ENCODE assay signal across 8 mouse cellular contexts in the genomic region with DNA sequence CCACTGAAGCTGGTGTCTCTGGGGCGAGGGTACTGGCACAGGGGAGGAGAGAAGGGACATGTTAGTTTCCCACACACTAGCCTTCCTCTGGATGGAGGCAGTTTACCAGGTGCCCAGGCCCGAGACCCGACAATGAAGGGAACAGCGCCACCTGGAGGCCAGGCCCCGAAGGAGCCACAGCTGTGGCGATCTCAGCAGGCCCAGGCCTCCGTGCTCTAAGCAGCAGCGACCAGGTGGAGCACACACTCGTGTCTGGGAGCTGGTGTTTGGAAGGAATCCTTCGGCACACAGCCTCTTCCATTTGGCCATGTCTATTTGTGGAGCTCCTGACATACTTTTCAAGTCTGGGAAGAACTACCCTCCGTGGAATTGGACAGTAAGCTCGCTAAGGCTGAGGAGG. TPM values are rescaled to one million over a fixed set of nuclear protein-coding genes. Genes with fewer than 3 reads are reported as not detected.
DNase-seq lines count a peak whose midpoint lies in the region; ATAC-seq and TF ChIP-seq lines count a peak whose summit lies in the region.

No protein-coding gene starts in this region.

- H3K4me2 ChIP-seq in heart, embryonic 12.5 days = no peak overlapping the region
- H3K4me2 ChIP-seq in embryonic facial prominence, embryonic 14.5 days (ENCODE audit: low read depth, low read length) = no peak overlapping the region
- no peak overlapping the region for H3K4me2 ChIP-seq in limb, embryonic 14.5 days (replicated peaks; ENCODE audit: low read depth, low read length, severe bottlenecking)
- no peak overlapping the region for H3K4me2 ChIP-seq in neural tube, embryonic 11.5 days (ENCODE audit: low read depth)

- no peaks in the 10 kb centered on the region for H3K36me3 ChIP-seq in heart, adult 2 months (ENCODE audit: control insufficient read depth, insufficient read depth, low read length)
- peaks cover 39% of the 10 kb centered on the region for H3K36me3 ChIP-seq in heart, embryonic 12.5 days
- peaks cover 36% of the 10 kb centered on the region for H3K36me3 ChIP-seq in embryonic facial prominence, embryonic 14.5 days (ENCODE audit: control insufficient read depth, insufficient read depth, low read length)
- H3K36me3 ChIP-seq in limb, embryonic 14.5 days (ENCODE audit: control insufficient read depth, insufficient read depth, low read length) = peaks cover 50% of the 10 kb centered on the region
- peaks cover 4% of the 10 kb centered on the region for H3K36me3 ChIP-seq in neural tube, embryonic 11.5 days (ENCODE audit: control insufficient read depth, insufficient read depth, low read length)
- no peaks in the 10 kb centered on the region for H3K36me3 ChIP-seq in testis, adult 2 months (ENCODE audit: control insufficient read depth, insufficient read depth, low read length)

- intact Hi-C loops in heart, adult 2 months (cut with DNase I) = loop anchor here (1.0 kb wide), 1 partner anchor 93 kb away; no protein-coding TSS in a partner anchor

- peaks cover 10% of the 10 kb centered on the region for H3K4me1 ChIP-seq in heart, adult 2 months (ENCODE audit: control insufficient read depth, insufficient read depth, low read length)
- peaks cover 17% of the 10 kb centered on the region for H3K4me1 ChIP-seq in heart, embryonic 12.5 days (replicated peaks)
- H3K4me1 ChIP-seq in embryonic facial prominence, embryonic 14.5 days (ENCODE audit: control insufficient read depth, insufficient read depth, low read length) = peaks cover under 1% of the 10 kb centered on the region; the same call in 1 of the 2 replicates
- H3K4me1 ChIP-seq in limb, embryonic 14.5 days (ENCODE audit: control insufficient read depth, insufficient read depth, low read length) = peaks cover 10% of the 10 kb centered on the region; the same call in 1 of the 2 replicates
- H3K4me1 ChIP-seq in neural tube, embryonic 11.5 days (ENCODE audit: control insufficient read depth, insufficient read depth, low read length) = peaks cover 10% of the 10 kb centered on the region
- peaks cover 4% of the 10 kb centered on the region; the same call in 1 of the 2 replicates for H3K4me1 ChIP-seq in testis, adult 2 months (ENCODE audit: control insufficient read depth, insufficient read depth, low read length)

- 0 out of 2 replicates have a peak, but pooled peaks have one; percentile 36 for TF ChIP-seq EP300 in heart, adult 2 months (IDR thresholded peaks at IDR 0.05; ENCODE audit: insufficient read depth, low read depth, low read length)

- TF ChIP-seq CTCF in heart, adult 2 months (IDR thresholded peaks at IDR 0.05) = peak; percentile 90
- peak; percentile 79; the same call in 1 of the 2 replicates for TF ChIP-seq CTCF in testis, adult 2 months (IDR thresholded peaks at IDR 0.05; ENCODE audit: control insufficient read depth, insufficient read depth, insufficient replicate concordance, low read depth, low read length)

- ATAC-seq in heart, embryonic 12.5 days (ENCODE audit: insufficient number of reproducible peaks, low FRiP score) = no peak
- 0 out of 2 replicates have a peak, but pooled peaks have one; percentile 51 for ATAC-seq in embryonic facial prominence, embryonic 14.5 days (ENCODE audit: low read depth)
- ATAC-seq in limb, embryonic 14.5 days (ENCODE audit: low FRiP score, low read depth) = peak; percentile 35; the same call in 1 of the 2 replicates
- ATAC-seq in neural tube, embryonic 11.5 days (ENCODE audit: insufficient read depth, low FRiP score, low TSS enrichment) = no peak

- 41% methylated on average over 12 of the region's 12 CpGs for WGBS in heart, adult 2 months
- 35% methylated on average over 12 of the region's 12 CpGs for WGBS in heart, embryonic 12.5 days
- whole genome bisulfite sequencing in embryonic facial prominence, embryonic 14.5 days = 36% methylated on average over 12 of the region's 12 CpGs
- 31% methylated on average over 12 of the region's 12 CpGs for WGBS in limb, embryonic 14.5 days
- 30% methylated on average over 12 of the region's 12 CpGs for WGBS in neural tube, embryonic 11.5 days

- peak; percentile 65 to 81 for DNase-seq in heart, adult 2 months
- DNase-seq in adrenal gland, postnatal 4 days (ENCODE audit: low spot score in 2 of 2) = peak; percentile 65 to 71
- DNase-seq in embryonic facial prominence, embryonic 14.5 days (ENCODE audit: low spot score) = peak; percentile 39
- peak; percentile 43 for DNase-seq in kidney, adult 11 months
- peak; percentile 42 for DNase-seq in limb, embryonic 14.5 days (ENCODE audit: low spot score)
- peak; percentile 75 for DNase-seq in neural tube, embryonic 11.5 days (ENCODE audit: low spot score)

- H3K27ac ChIP-seq in heart, adult 2 months = peak overlapping the region; percentile 2; the same call in 1 of the 2 replicates
- no peak overlapping the region for H3K27ac ChIP-seq in heart, embryonic 12.5 days (ENCODE audit: poor library complexity, severe bottlenecking)
- H3K27ac ChIP-seq in embryonic facial prominence, embryonic 14.5 days (replicated peaks; ENCODE audit: low read depth, low read length) = no peak overlapping the region
- no peak overlapping the region for H3K27ac ChIP-seq in limb, embryonic 14.5 days (replicated peaks; ENCODE audit: low read depth, low read length)
- no peak overlapping the region for H3K27ac ChIP-seq in neural tube, embryonic 11.5 days (ENCODE audit: low read depth, low read length)
- no peak overlapping the region for H3K27ac ChIP-seq in testis, adult 2 months (ENCODE audit: control insufficient read depth, insufficient read depth, low read depth, low read length)

- H3K4me3 ChIP-seq in heart, adult 2 months = no peak overlapping the region
- H3K4me3 ChIP-seq in heart, embryonic 12.5 days = no peak overlapping the region
- no peak overlapping the region for H3K4me3 ChIP-seq in embryonic facial prominence, embryonic 14.5 days (ENCODE audit: low read depth, low read length)
- no peak overlapping the region for H3K4me3 ChIP-seq in limb, embryonic 14.5 days (replicated peaks; ENCODE audit: low read length)
- no peak overlapping the region for H3K4me3 ChIP-seq in neural tube, embryonic 11.5 days (ENCODE audit: low read depth, low read length)
- no peak overlapping the region for H3K4me3 ChIP-seq in testis, adult 2 months (ENCODE audit: control insufficient read depth, low read depth, low read length)

- TF ChIP-seq POLR2A in heart, adult 2 months (IDR thresholded peaks at IDR 0.05; ENCODE audit: insufficient read depth, low read depth, low read length) = no peak
- TF ChIP-seq POLR2A in limb, embryonic 14.5 days (IDR thresholded peaks at IDR 0.05; ENCODE audit: borderline replicate concordance, extremely low read depth, insufficient read depth, insufficient read length) = no peak
- no peak for TF ChIP-seq POLR2A in testis, adult 2 months (IDR thresholded peaks at IDR 0.05; ENCODE audit: control insufficient read depth, low read depth, low read length)

- no peaks in the 10 kb centered on the region for H3K9me3 ChIP-seq in heart, embryonic 12.5 days (replicated peaks)
- no peaks in the 10 kb centered on the region for H3K9me3 ChIP-seq in embryonic facial prominence, embryonic 14.5 days (ENCODE audit: control insufficient read depth, low read length)
- H3K9me3 ChIP-seq in limb, embryonic 14.5 days (ENCODE audit: control insufficient read depth, low read length) = no peaks in the 10 kb centered on the region
- H3K9me3 ChIP-seq in neural tube, embryonic 11.5 days (ENCODE audit: control insufficient read depth, low read length) = no peaks in the 10 kb centered on the region

- peaks cover 1% of the 10 kb centered on the region; the same call in 1 of the 2 replicates for H3K79me2 ChIP-seq in heart, adult 2 months (replicated peaks; ENCODE audit: control insufficient read depth, insufficient read depth, low read length)

- no peak overlapping the region for H3K9ac ChIP-seq in heart, adult 2 months (ENCODE audit: low read depth, low read length)
- no peak overlapping the region for H3K9ac ChIP-seq in heart, embryonic 12.5 days
- H3K9ac ChIP-seq in embryonic facial prominence, embryonic 14.5 days (ENCODE audit: low read depth, low read length) = no peak overlapping the region; the same call in 1 of the 2 replicates
- no peak overlapping the region for H3K9ac ChIP-seq in limb, embryonic 14.5 days (ENCODE audit: low read depth, low read length, severe bottlenecking)
- H3K9ac ChIP-seq in neural tube, embryonic 11.5 days (ENCODE audit: low read length) = no peak overlapping the region

- H3K27me3 ChIP-seq in heart, adult 2 months (ENCODE audit: control insufficient read depth, insufficient read depth, low read length) = no peaks in the 10 kb centered on the region
- H3K27me3 ChIP-seq in heart, embryonic 12.5 days (replicated peaks) = no peaks in the 10 kb centered on the region
- H3K27me3 ChIP-seq in embryonic facial prominence, embryonic 14.5 days (replicated peaks; ENCODE audit: control insufficient read depth, insufficient read depth, low read length) = no peaks in the 10 kb centered on the region
- H3K27me3 ChIP-seq in limb, embryonic 14.5 days (ENCODE audit: control insufficient read depth, insufficient read depth, low read length) = no peaks in the 10 kb centered on the region
- H3K27me3 ChIP-seq in neural tube, embryonic 11.5 days (ENCODE audit: control insufficient read depth, insufficient read depth, low read length) = no peaks in the 10 kb centered on the region
- H3K27me3 ChIP-seq in testis, adult 2 months (ENCODE audit: control insufficient read depth, insufficient read depth, low read length) = no peaks in the 10 kb centered on the region

RNA-seq across cellular contexts. Expression of gene Uqcc2, which starts 8.5 kb away (rescaled TPM):
- total RNA-seq in heart, adult 2 months (2021) = 100 to 1,000 TPM; 296 to 343 TPM
- polyA plus RNA-seq in heart, adult 2 months (2012; rRNA removed) = 288 and 395 TPM in 2 replicates
- polyA plus RNA-seq in heart, embryonic 12.5 days (2016; fragmentation: Nextera tagmentation; extraction: Ambion mirVana) = 294 and 296 TPM in 2 replicates
- 100 to 1,000 TPM; 128 to 138 TPM for total RNA-seq in adrenal gland, postnatal 4 days (2021)
- polyA plus RNA-seq in embryonic facial prominence, embryonic 14.5 days (2014; fragmentation: Nextera tagmentation; extraction: Ambion mirVana) = 343 and 350 TPM in 2 replicates
- 233 and 255 TPM in 2 replicates for polyA plus RNA-seq in limb, embryonic 14.5 days (2012; rRNA removed)
- polyA plus RNA-seq in limb, embryonic 14.5 days (2014; fragmentation: Nextera tagmentation; extraction: Ambion mirVana) = 308 and 343 TPM in 2 replicates
- 345 and 346 TPM in 2 replicates for polyA plus RNA-seq in neural tube, embryonic 11.5 days (2014; fragmentation: Nextera tagmentation; extraction: Ambion mirVana)
- 1,024 and 1,028 TPM in 2 replicates for polyA plus RNA-seq in testis, adult 2 months (2012; rRNA removed)

RNA-seq across cellular contexts. Expression of gene Ip6k3, which starts 42.4 kb away (rescaled TPM):
- 1 to 10 TPM; 4.1 to 5.6 TPM for total RNA-seq in heart, adult 2 months (2021)
- 8.2 and 10.1 TPM in 2 replicates for polyA plus RNA-seq in heart, adult 2 months (2012; rRNA removed)
- 0.18 and 0.31 TPM in 2 replicates for polyA plus RNA-seq in heart, embryonic 12.5 days (2016; fragmentation: Nextera tagmentation; extraction: Ambion mirVana)
- total RNA-seq in adrenal gland, postnatal 4 days (2021) = 1 to 10 TPM; 1.1 to 2.3 TPM
- polyA plus RNA-seq in embryonic facial prominence, embryonic 14.5 days (2014; fragmentation: Nextera tagmentation; extraction: Ambion mirVana) = 0.59 and 1.1 TPM in 2 replicates
- polyA plus RNA-seq in limb, embryonic 14.5 days (2012; rRNA removed) = 0.47 and 0.55 TPM in 2 replicates
- polyA plus RNA-seq in limb, embryonic 14.5 days (2014; fragmentation: Nextera tagmentation; extraction: Ambion mirVana) = 0.46 and 0.76 TPM in 2 replicates
- 0.25 and 0.26 TPM in 2 replicates for polyA plus RNA-seq in neural tube, embryonic 11.5 days (2014; fragmentation: Nextera tagmentation; extraction: Ambion mirVana)
- polyA plus RNA-seq in testis, adult 2 months (2012; rRNA removed) = 0.05 and 0.06 TPM in 2 replicates

Comparison
In these comparisons a context has a peak if more than half of its experiments do, and no peak if none do; other contexts are left out.
1. ATAC-seq: peak in embryonic facial prominence, embryonic 14.5 days (single experiment) and limb, embryonic 14.5 days (single experiment); none in heart, embryonic 12.5 days (single experiment) and neural tube, embryonic 11.5 days (single experiment).
2. Peak in every context shown above with its lines, with median percentiles within 50 percentile points of each other: DNase-seq.